Mouse (Mus musculus) gastrocnemius, adult 8-10 months (tissue): ENCODE measurements around the gene Impg2. TPM values are rescaled to one million over a fixed set of nuclear protein-coding genes. Genes with fewer than 3 reads are reported as not detected.

Source experiments
- DNase-seq, 2 experiments: peaks; one replicate each; pipeline ENCODE4 v3.0.0; 2022; ENCODE audit warnings: low spot score in 2 of 2
- total RNA-seq, 4 experiments: library from RNA; stranded (reverse); gene quantifications; 2 replicates each; pipeline ENCODE4 v1.2.4; 2022

The Impg2 gene
- total RNA-seq: not detected

DNA sequence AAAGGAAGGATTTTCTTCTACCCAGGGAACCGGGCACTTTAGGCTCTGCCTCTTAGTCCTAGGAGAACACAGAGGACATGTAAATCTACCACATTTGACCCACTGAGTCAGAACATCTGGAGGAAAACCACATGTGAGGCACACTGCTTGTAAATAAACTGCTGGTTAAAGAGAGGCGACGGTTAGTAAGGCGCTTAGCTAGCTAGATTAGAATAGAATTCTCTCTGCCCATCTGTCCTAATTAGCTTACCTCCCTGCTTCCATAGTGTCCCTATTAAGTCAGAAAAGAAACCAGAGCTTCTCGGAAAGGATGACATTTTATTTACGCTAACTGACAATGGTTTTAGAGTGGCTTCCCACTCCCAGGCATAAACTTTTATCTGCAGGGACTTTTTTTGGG is at the start of gene Impg2:
Gene Impg2 (plus strand): TSS at position 263 of the 400 bp plus-strand sequence.
- DNase-seq: no peak

DNA sequence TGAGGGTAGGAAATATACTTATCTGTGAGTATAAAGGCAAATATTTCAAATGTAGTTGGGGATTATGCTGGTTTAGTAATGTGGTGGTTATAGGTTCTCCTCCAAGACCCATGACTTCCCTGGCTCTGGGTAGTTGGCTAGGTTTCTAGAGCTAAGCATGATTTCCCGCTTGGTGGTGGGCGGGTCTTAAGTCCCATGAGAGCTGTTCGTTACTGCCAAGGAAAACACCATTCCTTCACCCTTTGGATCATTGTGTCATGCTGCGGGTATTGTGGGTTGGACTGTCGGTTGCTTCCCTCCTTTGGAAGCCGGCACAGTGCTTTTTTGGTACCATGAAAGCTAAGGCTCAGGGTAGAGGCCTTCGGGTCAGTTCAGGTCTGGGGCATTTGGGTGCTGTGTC is 40.6 kb upstream of the Impg2 start:
- DNase-seq: no peak

DNA sequence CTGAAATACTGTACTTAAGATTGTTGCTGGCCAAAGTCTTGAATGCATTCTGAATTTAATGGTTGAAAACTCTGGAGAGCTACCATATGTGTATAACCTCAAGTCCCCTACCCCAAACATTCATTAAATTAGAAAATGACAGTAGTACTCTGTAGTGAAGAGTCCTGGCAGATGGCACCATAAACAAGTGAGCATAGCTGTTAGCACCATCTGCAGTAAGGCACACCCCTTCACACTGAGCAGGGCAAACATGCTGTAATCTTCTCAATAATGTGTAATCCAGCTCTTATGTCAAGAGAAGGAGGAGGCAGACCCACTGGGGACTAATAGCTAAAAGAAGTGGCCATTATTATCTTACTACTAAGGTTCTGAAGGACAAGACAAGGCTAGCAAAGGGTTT is 33.9 kb upstream of the Impg2 start:
- DNase-seq: no peak

DNA sequence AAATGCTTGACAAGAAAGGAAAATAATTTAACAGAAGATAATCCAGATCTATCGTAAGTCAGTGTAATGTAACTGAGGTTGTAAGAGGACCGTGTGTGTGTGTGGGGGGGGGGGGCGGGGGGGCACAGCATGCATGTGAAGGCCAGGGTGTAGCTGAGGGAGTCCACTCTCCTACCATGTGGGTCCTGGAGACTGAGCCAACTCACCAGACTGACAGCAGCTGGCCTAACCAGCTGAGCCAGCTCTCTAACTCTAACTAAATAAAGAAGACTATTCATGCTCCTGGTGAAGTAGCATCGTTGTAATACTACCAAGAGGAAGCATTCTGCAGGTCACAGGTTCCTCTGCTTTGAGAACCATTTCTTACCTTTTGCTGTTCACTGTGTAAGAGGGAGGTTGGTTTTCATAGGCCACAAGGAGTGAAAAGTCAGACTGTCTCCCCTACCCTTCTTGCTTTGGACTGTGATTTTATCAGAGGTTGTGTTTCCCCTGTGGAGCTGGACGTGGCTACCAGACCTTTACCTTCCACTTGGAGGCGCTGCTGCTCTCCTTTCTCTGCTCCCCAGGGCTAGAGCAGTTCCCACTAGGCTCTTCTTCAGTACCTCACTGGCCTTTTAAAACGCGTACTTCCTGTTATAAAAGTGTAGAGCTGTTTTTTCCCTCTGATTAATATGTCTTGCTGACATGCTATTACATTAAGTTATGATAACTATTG is 28.1 kb upstream of the Impg2 start:
- no peak for DNase-seq

DNA sequence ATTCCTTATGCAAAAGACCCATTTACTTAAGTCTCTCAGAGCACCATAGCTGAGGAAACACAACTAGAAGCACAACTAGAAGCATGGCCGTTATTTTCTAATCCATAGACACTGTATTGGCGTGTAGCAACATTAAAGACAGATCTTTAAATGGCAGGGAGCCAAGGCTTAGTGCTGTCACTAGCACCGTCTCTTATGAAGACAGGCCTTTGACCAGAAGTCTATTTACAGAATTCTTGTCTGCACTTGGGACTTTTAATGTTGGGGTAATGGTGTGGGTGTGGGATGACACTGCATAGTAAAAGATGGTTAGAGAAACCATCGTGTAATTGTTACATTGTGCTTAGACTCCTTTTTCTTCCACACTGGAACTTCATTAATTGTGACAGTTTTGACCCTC is 17.2 kb upstream of the Impg2 start:
- DNase-seq: no peak

DNA sequence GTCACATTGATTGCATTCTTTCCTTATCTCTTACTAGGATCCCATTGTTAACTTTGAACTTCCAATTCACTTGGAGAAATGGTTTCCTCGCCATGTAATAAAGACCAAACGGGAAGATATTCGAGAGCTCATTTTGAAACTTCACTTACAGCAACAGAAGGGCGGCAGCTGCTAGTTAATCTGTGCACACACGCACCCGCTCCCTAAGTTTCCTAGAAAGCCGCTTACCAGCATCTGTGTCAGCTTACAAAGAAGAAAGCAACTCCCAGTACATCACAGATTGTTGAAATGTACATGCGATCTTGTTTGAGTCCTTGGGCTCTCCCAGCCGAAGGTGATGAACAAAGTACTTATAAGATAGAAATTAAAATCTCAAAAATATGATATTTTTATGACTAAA is 15.9 kb upstream of the Impg2 start:
- no peak for DNase-seq

DNA sequence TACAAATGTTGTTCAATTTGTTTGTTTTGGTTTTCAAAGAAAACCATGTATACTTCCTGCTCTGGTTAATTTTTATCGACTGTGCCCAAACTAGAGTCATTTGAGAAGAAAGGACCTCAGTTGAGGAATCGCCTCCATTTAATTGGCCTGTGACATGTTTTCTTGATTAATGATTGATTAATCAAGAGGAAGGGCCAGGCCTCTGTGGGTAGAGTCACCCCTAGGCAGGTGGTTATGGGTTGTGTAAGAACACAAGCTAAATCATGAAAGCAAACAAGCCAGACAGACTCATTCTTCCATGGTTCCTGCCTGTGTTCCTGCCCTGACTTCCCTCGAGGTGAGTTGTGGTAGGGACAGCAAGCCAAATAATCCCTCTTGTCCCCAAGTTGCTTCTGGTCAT is 8.6 kb downstream of the Impg2 start:
- no peak for DNase-seq

DNA sequence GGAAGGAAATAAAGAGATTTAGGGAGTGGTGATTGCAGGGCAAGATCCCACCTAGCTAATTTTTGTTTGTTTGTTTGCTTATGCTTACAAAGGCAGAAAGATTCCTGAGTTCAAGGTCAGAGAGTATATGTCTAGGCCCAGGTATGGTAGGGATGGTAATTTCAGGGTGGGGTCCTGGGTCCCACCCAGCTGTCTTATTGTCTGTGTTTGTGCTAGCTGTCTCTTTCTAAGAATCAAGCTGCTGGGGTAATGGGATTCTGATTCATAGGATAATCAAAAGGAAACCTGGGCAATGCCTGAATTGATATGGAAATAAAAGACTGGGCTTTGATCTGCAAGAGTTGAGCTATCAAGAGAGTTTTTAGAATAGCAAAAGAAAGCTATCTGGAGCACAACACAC is 23.6 kb downstream of the Impg2 start:
- DNase-seq: no peak

DNA sequence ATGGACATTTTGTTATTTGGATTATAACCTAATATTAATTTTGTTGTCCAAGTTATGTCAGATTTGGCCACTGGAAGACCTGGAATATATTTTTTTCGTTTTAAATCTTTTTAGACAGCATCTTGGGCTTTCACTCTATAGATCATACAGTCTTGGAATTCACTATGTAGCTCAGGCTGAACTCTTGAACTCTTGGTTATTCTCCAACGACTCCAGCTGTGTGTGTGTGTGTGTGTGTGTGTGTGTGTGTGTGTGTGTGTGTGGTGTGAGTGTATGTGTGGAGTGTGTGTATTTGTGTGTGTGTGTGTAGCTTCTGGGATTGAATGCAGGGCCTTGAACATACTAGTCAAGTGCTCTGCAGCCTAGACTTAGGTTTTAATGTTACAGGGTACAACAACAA is 25.3 kb downstream of the Impg2 start:
- no peak for DNase-seq

DNA sequence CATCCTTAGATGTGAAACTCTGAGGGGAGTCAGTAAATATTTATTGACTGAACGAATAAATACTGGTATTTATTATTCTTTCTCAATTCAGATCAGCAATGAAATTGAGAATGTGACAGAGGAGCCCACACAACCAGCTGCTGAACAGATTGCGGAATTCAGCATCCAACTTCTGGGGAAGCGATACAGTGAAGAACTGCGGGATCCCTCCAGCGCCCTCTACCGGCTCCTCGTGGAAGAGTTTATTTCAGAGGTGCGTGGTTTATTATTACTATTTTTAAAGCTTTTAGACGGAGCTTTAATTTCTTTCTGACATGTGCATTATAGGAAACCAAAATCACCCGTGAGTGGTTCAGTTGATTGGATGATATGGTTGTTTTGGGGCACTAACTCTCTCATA is 27.2 kb downstream of the Impg2 start:
- DNase-seq: no peak

DNA sequence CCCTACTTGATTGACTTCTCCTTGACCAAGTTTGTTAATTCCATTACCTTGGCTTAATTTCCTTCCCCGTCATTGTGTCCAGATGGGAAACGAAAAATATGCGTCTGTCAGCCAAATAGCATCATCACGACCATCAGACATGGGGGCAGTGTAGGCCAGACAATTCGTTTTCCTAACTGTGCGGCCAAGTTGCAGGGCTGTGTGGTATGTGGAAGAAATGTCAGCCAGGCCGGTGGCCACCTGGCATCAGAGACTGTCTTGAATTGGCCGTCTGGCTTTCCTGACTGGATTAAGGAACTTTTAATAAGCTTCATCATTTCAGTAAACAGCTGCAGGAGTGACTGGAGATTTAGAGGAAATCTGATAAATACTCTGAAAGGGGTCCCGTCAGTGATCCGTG is 28.6 kb downstream of the Impg2 start:
- peak in 1 of 2 experiments; percentile 37 for DNase-seq

DNA sequence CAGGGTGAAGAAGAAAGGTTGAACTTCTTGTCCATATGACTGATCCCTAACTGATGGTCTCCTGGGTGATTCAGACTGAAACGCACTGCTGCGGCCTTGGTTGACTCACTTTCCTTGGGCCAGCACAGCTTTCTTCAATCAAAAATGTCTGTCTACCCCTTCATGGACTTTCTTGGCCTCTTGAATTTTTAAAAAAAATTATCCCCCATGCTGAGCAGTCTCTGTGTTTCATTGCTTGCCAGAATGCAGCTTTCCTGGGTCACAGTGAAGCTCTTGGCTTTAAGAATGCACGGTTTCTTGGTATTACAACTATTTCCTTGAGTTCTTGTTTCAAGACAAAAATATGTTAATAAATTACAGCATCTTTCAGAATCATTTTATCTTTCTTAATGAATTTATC is 41.9 kb downstream of the Impg2 start:
- DNase-seq: no peak

DNA sequence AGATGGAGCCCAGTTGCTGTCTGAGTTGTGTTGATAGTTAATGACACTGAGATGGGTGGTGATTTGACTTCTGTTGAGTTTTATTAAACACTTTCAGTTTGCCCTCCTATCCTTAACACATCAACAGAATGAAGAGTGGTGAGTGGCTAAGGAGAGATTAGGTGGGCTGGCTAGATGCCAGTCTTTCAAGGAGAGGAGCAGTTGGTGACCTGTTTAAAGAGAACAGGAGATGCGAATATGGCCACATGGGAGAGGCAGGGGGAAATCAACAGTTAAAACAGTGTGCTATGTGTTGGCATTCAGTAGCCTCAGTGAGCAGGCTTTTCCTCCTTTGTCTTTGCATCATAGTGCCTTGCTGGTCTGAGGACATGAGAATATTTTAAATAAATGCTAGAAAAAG is 69.8 kb downstream of the Impg2 start:
- DNase-seq: no peak

DNA sequence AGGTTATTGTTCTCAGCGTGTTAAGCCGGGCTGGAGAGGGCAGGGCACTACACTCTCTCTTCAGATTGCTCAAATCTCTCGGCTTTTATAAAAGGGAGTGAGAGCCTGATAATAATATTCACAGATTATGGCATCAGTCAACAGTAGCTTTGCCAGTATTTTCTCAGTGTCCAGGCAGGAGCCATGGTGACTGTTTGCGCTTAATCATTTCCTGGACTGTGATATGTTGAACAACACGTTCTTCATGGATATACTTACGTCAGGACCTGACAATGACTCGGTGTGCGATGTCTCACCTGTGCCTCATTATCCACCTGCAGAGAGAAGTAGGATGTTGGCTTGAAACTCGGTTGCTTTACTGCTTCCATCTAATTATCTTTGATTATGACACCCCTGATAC is 74.9 kb downstream of the Impg2 start:
- no peak for DNase-seq

DNA sequence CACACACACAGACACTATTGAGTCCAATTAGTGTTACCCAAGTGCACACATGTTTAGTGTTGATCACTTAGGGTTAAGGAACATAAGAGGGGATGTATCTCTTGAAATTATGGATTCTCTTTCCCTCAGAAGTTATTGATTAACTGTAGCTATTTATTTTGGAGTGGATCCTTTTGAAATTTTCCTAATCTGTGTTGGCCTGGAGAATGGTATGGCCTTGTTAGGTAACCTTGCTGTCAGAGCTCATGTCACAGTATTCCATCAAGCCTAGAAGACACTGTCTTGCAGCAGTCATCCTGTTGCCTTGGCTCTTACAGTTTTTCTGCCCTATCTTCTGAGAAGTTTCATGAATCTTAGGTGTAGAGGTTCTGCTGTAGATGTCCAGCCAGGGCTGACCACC is 75.6 kb downstream of the Impg2 start:
- no peak for DNase-seq

DNA sequence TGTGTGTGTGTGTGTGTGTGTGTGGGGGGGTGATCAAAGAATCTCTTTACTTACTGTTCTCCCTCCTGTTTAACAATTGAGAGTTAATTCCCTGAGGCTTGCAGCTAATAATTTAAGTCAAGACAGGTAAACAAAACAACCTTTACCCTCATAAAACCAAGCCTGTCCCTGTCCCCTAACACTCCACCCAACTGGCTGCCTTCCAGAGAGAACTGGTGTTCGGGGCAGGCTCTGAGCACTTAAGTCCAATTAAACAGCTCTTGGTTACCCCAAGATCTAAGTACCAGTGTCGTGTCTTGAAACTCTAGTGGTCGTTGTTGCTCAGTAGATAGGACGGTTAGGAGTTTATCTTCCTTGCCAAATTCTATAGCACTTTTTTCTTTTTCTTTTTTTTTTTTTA is 77.2 kb downstream of the Impg2 start:
- DNase-seq: no peak

DNA sequence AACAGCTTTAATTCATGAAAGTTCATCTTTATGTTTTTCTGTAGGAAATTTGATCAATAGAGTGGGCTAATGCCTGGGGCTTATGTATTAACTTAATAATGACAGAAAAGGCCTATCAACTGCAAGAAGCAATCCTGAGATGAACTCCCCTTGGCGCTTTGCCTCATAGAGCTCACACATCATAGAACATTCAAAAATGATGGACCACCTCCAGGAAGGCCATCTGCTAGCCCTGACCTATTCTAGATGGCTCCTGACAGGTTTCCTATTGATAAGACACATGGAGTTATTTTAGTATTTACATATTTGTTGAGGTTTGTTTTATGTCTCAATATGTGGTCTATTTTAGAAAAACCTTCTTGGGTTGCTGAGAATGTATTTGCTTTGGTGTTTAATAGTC is 79.2 kb downstream of the Impg2 start:
- DNase-seq: no peak

DNA sequence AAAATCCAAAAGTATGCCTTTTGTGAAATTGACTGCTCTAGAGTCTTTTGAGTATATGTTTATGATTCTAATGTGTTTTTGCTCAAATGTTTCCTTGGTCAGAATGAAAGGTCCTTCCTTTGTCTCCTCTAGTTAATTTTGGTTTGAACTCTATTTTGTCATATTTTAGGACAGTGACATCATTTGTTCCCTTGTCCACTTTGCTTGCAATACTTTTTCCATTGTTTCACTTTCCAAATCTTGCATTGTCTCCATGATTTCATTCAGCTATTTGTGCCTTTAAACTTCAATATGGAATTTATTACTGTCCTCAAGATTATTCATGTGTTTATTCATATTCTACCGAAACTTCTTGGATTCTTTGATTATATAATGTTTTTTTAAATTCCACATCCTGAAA is 79.8 kb downstream of the Impg2 start:
- DNase-seq: no peak

DNA sequence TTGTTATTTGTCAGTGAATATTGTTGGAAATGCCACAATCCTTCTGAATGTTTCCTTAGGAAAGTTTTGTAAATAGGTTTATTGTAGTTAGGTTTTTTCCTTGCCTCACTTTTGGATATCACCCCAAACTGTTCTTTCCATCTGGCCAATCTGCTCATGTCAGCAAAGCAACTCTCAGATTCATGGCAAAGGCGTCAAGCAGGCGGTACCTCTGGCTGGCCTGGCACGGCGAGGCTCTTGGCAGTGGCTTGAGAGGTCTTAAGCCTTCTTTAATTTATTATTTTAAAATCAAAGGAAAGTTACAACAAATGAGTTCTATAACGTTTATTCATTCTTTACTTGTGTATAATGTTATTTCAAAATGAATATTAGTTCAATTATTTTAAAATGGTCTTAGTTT is 82.0 kb downstream of the Impg2 start:
- DNase-seq: no peak

DNA sequence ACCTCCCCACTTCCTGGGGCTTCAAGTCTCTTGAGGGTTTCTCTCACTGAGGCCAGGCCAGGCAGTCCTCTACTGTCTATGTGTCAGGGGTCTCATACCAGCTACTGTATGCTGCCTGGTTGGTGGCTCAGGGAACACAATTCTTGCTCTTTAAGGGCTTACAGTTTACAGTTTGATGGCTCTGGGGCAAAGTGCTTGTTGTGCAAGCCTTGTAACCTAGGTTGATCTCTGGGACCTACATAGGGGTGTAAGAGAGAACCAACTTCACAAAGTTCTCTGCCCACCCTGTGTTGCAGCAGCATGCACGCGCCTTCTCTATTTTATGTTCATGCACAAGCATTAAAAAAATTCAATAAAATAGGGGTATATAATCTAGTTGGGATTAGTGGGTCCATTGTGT is 82.9 kb downstream of the Impg2 start:
- DNase-seq: no peak

DNA sequence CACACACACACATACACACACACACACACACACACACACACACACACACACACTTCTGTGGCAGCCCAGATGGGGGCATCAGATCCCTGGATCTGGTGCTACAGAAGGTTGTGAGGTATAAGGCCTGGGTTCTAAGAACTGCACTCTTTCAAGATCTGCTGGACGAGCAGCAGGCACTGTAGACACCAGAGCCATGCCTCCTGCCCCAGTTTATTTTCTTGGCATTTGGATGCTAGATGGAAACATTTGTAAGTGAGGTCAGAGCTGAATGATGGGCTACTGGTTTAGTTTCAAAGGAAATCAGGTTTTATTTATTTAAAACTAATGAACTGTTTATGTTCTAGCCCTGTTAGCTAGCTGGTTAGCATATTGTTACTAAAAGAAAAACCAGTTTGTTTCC is 90.8 kb downstream of the Impg2 start:
- DNase-seq: no peak

DNA sequence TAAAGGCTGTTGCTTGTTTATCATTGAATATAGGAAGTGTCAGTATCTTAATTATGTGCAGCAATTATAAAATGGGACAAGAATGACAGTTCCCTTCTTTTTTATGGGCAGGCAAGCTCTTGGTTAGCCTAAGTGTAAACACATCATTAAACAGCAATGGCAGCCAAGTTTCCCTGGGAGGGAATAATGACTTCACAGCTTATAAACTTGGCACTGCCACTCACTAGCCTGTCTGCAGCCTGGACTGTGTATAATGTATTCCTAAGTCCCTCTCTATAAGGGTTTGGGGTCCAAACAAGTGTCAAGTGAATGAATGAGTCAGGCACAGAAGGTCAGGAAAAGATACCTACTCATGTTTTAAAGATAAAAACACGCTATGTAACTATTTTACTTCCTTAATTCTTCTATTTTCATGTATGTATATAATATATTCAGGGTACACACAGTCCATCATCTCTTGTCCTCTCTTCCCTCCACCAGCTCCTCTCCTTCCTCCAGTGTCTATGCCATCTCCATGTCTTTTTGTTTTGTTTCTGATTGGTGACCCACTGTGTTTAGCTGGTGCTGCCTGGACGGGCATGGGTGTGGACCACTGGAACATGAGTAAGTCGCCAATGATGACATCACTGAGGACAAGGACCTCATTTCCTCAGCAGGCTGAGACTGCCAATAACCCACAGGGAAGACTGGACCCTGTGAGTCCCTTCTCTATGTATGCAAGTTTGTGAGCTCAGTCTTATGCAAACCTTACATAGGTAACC is 92.0 kb downstream of the Impg2 start:
- no peak for DNase-seq

DNA sequence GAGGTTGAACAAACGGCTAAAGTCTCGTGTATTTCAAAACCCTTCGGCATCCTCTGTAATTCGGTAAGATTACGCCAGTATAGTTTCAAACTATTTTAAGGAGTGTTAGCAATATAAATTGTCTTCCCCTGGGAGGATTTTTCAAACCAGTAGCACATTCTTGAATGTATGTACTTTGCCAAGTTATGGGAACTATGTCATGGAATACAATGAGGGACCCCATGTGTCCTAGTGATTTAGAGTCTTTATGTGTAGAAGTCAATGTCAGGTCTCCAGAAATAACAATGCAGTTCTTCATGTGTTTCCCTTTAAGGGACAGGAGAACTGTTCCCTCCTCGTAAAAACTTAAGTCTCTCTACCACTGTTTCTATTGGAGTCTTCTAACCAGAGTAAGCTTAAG is 94.1 kb downstream of the Impg2 start:
- no peak for DNase-seq
